Mouse (Mus musculus) lung, postnatal 0 days (tissue): ENCODE results near the gene Srebf2.

ENCODE experiments used
- CTCF ChIP-seq: IDR thresholded peaks from 2 replicates; pipeline ENCODE4 v1.5.1; 2016; ENCODE audit warnings: antibody characterized with exemption, mild to moderate bottlenecking
- EP300 ChIP-seq: IDR thresholded peaks from 2 replicates; pipeline ENCODE4 v1.6.1; 2016; ENCODE audit warnings: antibody characterized with exemption, mild to moderate bottlenecking, control low read depth

DNA sequence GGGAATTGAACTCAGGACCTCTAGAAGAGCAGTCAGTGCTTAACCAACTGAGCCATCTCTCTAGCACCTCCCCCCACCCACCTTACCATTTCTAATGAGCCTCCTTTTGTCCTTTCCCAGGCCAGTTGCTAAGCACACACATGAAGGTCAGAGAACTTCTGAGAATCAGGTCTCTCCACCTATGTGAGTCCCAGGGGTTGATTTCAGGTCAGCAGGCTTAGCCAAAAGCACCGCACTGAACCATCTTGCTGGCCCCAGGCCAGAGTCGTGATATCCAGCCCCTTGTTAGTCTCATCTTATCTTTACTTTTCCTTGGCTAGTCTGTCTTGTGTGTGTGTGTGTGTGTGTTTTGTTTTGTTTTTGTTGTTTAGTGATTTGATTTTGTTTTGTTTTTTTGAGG lies 1.6 kb upstream of the Srebf2 start:
- TF ChIP-seq CTCF (no peak), EP300 (no peak)
